Mouse (Mus musculus) lung, adult 18-20 months (tissue): ENCODE measurements around the gene Morn2.

Experiments used
- DNase-seq, 2 experiments: peaks; one replicate each; pipeline ENCODE4 v3.0.0; 2022; ENCODE audit warnings: mixed read lengths in 2 of 2

Gene Morn2

GRCm38 (mm10) chr17:80324521-80324920 is 34.5 kb downstream of the Morn2 start:
- DNase-seq, result no peak

- DNase-seq, result no peak
These were observed 35.5 kb downstream of the Morn2 start for GRCm38 (mm10) chr17:80325456-80325855.

GRCm38 (mm10) chr17:80326431-80326830 is 36.4 kb downstream of the Morn2 start:
- DNase-seq, result no peak

- DNase-seq, result no peak
These were observed 42.4 kb downstream of the Morn2 start for GRCm38 (mm10) chr17:80332386-80332785.

GRCm38 (mm10) chr17:80345277-80345676 is 55.3 kb downstream of the Morn2 start:
- no peak for DNase-seq

- peak in 1 of 2 experiments; percentile 28 for DNase-seq
These were observed 56.7 kb downstream of the Morn2 start for GRCm38 (mm10) chr17:80346591-80347125.
